Mouse (Mus musculus): ENCODE data around the gene Atic.

Atic gene

DNA sequence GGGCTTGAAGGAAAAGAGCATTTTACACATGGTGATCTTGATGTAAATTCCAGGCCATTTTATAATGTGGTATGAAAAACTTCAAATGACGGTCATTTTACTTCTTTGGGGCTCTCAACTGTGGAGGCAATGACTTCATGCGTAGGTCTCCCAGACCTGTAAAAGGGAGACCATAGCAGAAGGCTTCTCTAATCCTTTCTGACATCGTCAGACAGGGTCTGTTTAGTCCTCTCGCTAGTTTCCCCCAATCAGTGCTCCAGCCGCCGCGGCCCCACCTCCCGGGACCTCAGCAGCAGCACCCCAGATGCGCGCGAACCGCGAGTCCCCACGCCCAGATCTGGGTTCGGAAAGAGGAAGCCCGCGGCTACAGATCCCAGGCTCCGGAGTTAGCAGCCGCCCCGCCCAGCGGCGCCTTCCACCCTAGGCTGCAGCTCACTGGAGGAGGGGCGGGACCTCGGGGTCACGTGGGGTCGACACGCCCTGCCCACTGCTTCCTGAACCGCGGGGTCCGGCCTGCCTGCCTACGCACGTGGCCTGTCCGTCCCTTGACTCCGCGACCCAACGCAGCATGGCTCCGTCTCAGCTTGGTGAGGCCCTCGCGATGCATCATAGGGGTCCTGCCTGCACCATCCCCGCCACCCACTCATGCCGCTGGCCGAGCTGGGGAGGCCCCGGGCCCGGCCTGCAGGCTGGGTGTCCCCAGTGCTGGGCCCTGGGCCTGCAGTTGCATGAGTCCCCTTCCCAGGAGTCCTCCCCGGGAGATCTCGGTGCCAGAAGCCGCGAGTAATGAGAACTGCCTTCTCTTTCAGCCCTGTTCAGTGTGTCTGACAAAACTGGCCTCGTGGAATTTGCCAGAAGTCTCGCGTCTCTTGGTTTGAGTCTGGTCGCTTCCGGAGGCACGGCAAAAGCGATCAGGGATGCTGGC is at the start of gene Atic:
Gene Atic (plus strand): TSS at position 463 of the 925 bp plus-strand sequence.
- DNase-seq: peak; percentile 78

DNA sequence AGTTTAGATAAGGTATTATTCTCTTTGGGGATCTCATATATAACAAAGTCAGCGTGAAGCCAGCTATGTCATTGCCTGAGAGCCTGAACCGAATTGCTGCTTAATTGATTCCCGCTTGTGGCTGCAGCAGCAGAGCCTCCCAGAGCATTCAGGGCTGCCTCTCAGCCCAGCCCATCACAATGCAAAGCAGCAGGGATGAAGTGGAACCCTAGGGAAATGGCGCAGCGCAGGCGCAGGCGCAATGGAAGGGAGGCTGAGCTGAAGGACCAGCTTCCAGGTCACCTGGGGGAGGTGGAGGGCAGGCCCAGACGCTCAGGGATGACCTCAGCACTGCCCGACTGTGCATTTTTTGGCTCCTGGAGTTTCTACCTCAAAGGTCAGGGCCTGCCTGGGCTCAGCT is 49.7 kb upstream of the Atic start:
- no peak for DNase-seq

DNA sequence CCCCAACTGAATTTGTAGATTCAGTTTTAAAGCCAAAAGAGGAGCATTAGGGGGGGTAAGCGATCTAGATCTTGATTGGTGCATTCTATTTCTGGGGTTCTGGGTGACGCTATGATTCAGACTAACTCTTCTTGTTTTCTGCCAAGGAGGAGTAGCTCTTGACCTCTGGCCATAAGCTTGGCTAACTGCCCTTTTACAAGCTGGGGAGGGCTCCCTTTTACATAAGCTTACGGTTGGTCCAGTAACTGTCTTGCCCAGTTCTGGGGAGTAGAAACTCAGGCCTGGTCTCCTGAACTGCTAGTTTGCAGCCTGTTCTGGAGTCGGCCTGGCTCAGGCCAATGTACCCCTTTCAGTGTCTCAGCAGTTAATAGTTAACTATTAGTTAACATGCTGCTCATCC is 41.9 kb upstream of the Atic start:
- no peak for DNase-seq

DNA sequence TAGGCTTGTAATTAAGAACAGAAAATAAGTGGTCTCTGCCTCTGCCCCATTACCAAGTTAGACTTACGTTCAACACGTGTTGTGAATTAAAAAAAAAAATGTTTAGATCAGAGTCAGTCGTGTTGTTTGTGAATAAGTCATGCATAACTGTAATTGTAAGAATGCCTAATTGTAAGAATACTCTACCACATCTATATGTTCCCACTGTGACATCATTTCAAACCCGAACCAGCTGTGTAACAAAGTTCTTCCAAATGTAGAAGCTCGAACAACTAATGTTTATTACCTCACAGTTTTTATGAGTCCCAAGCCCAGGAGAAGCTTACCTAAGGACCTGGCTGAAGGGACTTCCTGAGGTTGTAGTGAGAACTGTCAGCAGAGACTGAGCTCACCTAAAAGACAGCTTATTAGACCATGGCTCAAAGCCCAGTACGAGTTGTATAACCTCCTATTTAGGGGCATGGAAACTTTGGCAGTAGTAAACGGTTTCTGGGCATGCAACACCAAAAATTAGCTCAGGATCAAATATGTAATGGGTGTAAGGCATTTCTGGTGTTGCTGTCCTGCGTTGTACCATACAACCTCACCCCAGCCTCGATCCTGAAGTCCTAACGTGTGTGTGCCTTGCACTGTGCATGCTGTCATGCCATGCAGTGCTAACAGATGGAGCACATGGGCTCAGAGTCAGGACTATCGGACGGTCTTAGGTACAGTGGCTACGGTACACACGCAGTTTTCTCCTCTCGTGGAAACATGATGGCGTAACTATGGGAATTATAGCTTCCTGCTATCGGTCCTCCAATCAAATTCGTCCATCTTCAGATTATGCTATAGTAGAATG is 27.9 kb upstream of the Atic start:
- no peak for DNase-seq

DNA sequence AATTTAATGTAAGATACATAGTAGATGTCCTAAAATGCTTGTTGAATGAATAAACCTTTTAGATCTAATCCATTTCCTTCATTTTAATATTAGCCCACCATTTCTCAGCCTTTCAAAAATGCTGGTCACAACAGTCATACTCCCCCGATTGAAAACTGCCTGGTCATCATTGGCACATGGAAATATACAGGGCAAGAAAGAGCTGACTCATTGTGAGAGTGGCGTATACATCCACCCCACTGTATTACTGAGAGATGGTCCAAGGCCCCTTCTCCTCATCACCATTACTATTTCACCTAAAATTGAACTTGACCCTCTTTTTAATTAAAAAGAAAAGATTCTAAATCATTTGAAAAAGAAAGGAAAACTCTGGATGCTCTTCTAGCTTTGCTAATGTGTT is 26.2 kb upstream of the Atic start:
- DNase-seq: no peak

DNA sequence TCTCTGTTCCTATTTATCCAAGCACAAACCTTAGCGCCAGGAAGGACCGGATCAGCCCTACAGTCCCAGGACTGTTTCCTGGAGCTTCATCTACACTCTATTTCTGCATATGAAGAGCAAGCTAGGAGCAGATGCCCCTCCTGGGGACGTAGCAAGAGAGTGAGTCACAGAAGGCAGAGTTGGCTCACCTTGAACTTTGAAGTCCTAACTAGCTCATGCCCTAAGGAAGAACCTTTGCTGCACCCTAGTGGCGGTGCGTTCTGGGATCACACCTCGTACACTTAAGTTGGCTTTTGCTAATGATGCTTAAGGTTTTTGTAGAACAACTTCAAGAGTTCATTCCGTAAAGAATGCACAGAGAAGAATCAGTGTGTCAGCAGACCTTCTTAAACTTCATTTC is 25.3 kb upstream of the Atic start:
- no peak for DNase-seq

DNA sequence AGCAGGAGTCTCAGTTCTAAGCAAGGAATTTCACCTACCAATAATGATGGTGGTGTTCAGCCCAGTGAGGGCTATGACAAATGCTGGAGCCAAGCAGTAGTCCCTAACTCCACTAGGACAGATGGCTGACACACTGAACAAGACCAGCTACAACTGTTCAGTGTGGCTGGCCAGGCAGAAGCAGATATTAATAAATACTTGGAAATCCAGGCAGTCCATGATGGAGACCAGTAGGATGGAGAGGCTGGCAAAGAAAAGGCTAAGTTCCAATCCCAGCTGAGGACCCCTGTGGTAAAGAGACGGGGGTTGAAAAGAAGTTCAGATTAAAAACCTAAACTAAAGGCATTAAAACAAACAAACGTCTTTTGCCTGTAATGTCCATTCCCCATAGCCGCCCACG is 17.3 kb upstream of the Atic start:
- DNase-seq: no peak

DNA sequence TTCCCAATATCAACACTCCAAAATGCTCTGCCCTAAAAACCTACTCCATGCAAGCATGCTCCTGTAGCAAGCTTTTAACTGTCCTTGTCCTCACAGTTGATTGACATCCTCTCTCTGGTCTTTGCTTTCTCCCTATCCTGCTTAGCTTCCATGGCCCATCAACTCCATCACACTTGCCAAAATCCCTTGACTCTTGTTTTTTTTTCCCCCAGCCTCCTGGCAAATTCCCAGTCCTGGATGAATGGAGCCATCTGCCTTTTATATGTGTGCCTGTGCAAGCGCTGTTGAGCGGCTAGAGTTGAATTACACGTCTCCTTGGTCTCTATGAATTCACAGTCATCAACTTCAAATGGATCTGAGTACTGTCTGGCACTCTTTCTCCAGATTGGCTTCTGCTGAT is 16.5 kb upstream of the Atic start:
- DNase-seq: no peak

DNA sequence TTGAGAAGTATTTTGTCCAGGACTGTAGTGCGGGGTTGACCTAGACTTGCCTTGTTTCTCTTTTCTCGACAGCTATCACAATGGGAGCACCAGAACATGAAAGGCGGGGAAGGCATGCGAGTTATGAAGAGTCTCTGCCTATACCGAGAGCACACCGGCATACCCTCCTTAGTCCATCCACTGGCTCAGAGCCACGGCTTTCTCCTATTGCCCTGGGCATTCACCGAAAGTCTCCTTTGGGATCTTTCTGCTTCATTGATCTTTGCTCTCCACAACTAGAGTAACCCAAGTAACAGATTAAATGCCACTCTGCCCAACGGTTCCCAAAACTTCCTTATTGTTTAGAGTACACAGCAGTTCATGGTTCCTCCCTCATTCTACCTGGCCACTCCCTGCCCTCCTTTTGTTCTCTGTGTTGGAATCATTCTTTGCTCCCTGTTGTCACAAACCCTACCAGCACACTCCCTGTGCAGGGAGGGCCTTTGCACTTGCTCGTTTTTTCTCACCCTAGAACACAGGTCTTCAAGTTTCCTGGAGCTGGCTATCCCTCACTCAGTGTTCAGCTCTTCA is 6.2 kb upstream of the Atic start:
- DNase-seq: no peak

DNA sequence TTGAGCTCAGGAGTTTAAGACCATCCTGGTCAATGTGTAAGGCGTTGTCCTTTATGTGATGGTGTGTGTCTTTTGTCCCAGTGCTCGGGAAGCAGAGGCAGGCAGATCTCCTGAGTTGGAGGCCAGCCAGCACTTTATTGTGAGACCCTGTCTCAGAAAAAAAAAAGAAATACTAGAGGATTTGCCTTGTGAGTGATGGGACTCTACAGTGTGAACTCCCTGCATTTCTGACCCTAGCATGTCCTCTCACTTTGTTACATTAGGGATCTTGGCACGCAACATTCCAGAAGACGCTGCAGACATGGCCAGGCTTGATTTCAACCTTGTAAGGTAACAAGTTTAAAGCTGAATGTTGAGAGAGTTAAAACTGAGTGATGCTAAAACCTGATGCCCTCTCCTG is 3.7 kb downstream of the Atic start:
- no peak for DNase-seq

DNA sequence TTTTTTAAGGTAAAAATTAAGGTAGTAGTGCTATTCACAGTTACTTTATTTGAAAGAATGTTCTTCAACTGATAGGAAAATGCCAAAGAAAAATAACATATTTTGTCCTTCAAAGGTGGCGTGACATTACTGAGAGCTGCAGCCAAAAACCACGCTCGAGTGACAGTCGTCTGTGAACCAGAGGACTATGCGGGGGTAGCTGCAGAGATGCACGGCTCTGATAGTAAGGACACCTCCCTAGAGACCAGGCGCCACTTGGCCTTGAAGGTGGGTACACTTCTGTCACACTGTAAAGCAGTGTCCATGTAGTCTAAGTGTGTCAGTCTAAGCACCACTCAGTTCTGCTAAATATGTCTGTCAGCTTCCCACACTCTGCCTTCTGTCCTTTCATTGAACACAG is 7.3 kb downstream of the Atic start:
- no peak for DNase-seq

DNA sequence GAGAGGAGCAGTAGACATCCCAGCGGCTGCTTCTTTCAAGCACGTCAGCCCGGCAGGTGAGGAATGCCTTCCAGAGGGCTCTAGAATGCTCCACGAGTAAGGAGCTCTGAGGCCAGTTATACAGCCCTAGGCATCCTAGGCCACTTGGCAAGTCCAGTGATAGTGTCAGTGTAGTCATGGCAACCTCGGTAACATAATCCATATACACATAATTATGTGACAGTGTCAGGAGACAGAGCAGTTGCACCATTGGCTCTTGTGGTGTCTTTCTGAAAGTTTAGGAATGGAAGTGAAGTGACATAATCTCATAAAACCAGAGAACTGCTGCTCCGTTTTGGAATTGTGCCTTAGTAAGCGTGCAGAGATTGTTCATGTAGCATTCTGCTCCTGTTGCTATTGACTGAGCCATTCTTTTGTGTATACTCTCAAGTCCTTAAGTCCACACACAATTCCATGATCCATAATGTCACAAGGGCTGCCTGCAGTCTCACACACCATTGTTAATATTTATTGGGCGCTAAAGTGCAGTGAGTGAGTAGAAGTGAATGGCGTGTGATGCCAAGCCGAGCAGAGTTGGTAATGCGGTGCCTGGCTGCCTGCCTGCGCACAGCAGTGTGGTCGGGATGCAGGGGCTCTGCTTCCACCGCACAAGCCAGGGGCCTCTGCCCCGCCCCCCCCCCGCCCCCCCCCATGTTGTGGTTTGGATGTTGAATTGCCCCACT is 11.1 kb downstream of the Atic start:
- DNase-seq: no peak

DNA sequence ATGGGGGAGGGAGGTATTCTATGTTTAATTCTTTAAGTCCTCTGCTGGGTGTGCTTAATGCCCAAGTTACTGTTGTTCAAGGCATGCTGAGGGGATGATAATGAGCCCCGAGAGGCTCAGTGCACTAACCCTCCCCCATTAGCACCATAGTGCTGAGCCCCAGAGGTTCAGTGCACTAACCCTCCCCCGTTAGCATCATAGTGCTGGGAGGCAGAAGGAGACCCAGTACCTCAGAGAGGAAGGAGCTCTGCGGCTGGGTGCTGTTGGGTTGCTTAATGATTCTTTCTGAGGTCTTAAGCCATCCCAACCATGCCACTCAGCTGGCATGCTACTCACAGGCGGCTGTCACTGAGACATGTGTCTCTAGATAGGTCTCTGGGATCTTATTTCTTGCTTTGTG is 13.2 kb downstream of the Atic start:
- no peak for DNase-seq

DNA sequence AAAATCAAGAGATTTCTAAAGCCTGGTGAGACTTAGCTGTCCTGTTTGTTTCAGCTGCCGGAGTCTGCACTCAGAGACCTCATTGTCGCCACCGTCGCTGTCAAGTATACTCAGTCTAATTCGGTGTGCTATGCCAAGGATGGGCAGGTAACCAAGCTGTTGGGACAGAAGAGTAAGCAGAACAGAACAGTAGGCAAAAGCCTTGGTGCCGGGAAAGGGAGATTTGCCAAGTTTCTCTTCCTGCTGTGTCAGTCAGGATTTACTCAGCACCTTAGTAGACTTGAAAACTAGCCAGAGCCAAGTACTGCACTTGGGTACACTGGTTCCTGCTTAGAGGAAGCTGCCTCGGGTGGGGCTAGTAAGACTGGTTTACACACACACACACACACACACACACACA is 19.0 kb downstream of the Atic start:
- peak; percentile 28 for DNase-seq

DNA sequence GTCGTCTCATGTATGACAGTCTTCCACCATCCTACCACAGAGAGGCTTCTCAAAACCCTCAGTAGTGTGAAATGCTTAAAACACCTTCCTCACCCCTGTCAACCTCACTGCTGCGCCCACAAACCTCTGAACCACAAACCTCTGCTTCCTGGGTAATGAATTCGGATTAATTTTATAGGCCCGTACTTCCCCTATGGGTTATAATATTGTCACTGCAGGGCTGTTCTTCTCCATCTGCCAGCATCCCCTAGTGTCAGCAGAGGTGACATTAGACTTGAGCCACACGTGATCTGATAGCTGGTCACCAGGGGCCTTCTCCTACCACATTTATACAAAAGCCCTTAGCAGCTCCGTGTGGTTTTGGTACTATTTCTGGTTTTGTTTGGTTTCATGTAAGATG is 19.9 kb downstream of the Atic start:
- DNase-seq: no peak

DNA sequence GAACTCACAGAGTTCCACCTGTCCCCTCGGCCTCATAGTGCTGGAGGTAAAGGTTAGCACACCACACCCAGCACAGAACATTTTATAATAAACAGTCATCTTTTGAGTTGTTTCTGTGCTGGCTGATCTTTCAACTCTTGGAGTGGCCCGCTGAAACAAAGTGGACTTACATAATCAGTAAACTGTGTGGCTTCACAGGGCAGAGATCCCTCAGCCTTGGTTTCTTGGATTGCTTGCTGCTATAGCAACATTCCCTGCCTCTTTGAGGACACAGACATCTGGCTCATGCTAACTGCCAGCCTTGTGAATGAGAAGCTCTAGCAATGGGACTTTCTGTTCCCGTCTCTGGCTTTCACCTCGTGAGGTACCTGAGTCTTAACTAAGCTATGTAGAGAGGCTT is 22.6 kb downstream of the Atic start:
- DNase-seq: no peak

DNA sequence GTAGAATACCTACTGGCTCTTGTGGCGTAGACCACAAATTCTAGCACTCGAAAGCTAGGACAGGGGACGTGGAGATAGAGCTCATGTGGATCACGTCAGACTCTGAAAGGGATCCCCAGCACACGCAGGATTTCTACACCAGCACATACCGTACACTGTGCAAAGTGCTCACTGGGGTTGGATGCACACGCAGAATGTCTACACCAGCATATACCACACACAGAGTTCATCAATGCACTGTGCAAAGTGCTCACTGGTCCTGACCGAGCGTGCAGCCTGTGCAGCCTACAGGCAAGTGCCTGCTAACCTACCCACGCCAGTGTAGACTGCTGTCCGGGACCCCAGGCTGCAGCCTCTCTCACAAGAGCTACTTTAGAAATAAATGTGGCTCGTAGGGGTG is 23.5 kb downstream of the Atic start:
- DNase-seq: no peak

DNA sequence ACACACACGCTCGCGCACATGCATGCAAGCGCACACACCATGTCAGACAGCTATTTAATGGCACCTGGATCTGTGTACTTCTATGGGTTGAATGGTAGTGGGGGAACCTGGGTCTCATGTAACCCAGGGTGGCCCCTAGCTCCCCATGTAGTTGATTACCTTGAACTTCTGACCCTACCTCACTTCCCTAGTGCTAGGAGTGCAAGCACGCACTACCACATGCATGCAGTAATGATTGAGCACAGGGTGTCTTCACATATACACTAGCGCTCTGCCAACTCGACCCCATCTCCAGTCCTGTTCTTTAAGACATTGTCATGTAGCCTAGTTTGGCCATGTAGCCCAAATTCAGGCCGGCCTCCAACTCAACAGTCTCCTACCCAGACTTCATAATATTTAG is 26.4 kb downstream of the Atic start:
- DNase-seq: no peak

DNA sequence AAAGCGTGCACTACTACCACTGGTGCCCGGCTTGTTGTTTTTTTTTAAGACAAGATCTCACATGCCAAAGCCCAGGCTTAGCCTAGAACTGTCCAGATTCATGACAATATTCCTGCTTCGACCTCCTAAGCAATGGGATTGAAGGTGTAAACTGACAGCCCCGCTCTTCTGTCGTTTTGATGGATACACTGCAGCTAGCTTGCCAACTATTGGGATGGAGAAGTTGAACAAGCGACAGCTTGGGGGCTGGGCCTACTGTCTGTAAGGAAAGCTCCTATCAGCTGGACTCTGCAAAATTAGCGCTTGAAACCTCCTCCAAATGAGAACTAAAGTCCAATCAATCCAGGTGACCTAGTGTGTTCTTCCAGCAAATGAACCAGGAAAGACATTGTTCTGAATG is 26.9 kb downstream of the Atic start:
- no peak for DNase-seq

DNA sequence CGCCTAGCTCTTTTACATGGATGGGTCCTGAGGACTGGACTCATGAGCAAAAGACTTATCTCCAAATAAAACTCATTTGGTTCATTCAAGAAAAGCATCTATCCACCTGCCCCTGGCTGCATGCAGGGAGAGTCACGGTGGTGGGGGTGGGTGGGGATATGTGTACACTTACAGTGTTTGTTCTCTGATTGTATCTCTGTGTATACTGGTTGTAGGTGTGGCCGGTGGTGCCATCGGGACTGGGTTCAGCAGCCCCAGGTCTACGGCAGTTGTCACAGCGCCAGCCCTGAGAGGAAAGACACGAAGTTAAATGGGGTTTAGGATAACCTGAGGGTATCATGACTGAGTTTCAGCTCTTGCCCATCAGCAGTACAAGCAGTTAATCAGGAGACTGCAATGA is 29.7 kb downstream of the Atic start:
- DNase-seq: no peak

DNA sequence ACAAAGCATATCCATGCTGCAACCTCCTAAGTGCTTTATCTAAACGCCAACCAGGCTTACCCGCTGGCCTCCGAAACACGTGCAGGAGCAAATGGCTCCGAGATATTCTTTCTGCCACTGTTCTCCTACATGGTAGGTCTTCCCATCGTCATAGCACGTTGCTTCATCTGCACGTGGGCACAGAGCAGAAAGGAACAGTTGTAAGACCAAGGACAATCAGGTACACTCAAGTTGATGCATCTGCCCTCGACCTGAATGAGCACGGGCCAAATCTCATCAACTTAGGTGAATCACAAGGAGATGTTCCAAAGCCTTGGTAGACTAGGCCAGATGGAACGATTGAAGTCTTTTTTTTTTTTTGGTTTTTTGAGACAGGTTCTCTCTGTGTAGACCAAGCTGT is 33.1 kb downstream of the Atic start:
- DNase-seq: no peak

DNA sequence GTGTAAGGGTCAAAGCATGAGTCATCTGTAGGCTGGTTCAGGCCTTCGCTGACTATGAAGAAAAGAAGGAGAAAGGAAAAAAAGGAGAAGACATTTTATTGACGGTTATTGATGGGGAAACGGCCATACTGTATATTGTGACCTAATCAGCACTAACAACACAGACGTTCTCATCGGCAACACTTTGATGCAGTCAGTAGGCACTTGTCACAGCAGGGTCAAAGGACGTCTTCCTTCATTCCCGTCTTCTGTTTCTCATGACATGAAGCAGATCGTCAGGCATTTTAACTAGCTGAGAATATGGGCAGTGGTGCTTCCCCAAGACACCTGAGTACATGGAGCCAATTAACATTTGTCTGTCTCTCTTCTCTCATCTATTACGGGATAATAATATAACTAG is 36.2 kb downstream of the Atic start:
- no peak for DNase-seq

DNA sequence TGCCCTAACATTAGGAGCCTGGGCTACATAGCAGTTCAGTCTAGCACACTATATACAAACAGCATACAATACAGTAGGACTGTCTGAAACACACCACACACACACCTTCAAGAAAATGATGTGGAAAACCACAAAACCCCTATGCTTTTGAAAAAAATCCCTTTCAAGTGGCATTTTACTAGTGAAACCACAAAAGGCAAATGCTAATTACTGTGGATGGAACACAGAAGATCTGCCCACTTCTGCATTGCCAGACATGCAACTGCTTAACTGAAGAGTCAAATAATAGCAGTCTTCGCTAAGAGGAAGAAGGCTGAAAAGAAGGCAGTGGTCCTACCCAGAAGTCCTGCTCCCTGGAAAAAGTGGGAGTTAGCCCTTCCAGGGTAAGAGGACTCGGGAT is 37.3 kb downstream of the Atic start:
- no peak for DNase-seq
